Mouse (Mus musculus): Measurements from ENCODE around the gene Ccdc169.

DNA sequence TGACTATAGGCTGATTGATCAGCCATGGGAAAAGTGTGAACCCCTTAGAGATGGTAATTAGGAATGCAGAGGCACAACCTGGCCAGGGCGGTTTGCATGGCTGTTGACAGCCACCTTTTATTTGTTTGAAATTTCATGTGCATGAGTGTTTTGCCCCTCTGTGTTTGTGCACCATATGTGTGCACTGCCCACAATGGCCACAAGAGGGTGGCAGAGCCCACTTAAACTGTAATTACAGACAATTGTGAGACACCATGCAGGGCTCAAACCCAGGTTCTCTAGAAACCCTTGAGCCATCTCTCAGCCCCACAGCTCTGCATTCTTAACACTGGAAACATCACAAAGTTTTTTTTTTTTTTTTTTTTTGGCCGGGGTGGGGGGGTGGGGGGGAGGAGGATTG lies 85.4 kb downstream of the Ccdc169 start:
- peak; percentile 23 to 40 (median 30); a peak in 5 of 6 replicates for TF ChIP-seq CTCF (IDR thresholded peaks at IDR 0.05 in 2 of 3, conservative IDR thresholded peaks at IDR 0.05 in 1 of 3; ENCODE audit: control insufficient read depth in 1 of 3, insufficient read depth in 1 of 3, low read depth in 2 of 3, low read length in 3 of 3, poor library complexity in 1 of 3, severe bottlenecking in 1 of 3)
- TF ChIP-seq SIN3A (IDR thresholded peaks at IDR 0.05; ENCODE audit: low read length): no peak
- no peak for TF ChIP-seq POLR2A (IDR thresholded peaks at IDR 0.05; ENCODE audit: control insufficient read depth in 1 of 2, insufficient read depth in 1 of 2, low read depth in 1 of 2, low read length in 2 of 2, poor library complexity in 1 of 2)
- TF ChIP-seq EP300 (IDR thresholded peaks at IDR 0.05; ENCODE audit: low read depth in 1 of 2, low read length in 2 of 2): no peak
- TF ChIP-seq ETS1 (IDR thresholded peaks at IDR 0.05; ENCODE audit: low read depth, low read length): no peak
- no peak for TF ChIP-seq USF1 (IDR thresholded peaks at IDR 0.05; ENCODE audit: low read depth, low read length)

Measured in MEL (cell line).